In genomic region chr10:83543439-83544102, GRCm38 (mm10) we compare ENCODE assay signal across 8 mouse cellular contexts. TPM values are rescaled to one million over a fixed set of nuclear protein-coding genes. Genes with fewer than 3 reads are reported as not detected.
DNase-seq lines count a peak whose midpoint lies in the region; ATAC-seq lines count a peak whose summit lies in the region.

Gene Washc4 (plus strand): TSS chr10:83543752.

- H3K4me3 ChIP-seq in hindbrain, embryonic 14.5 days (replicated peaks; ENCODE audit: low read length): peak within 1 kb of the TSS; percentile 97

- peak; percentile 99 for ATAC-seq in hindbrain, embryonic 14.5 days (ENCODE audit: low FRiP score)

- peak; percentile 97 for DNase-seq in NIH3T3 (ENCODE audit: low read depth)
- DNase-seq in cerebellum, postnatal 10 days: peak; percentile 98 to 99
- peak; percentile 88 to 94 for DNase-seq in frontal cortex, postnatal 14 days (ENCODE audit: low spot score in 2 of 2)
- DNase-seq in hindbrain, embryonic 14.5 days (ENCODE audit: low spot score): peak; percentile 93
- DNase-seq in layer of hippocampus, postnatal 36 days: peak; percentile 94 to 95
- peak; percentile 96 for DNase-seq in lung, postnatal 36 days
- peak; percentile 96 for DNase-seq in retina, postnatal 1 day
- peak; percentile 88 to 93 for DNase-seq in urinary bladder, adult 18-20 months (ENCODE audit: low spot score in 2 of 2)

- H3K4me1 ChIP-seq in hindbrain, embryonic 14.5 days (replicated peaks; ENCODE audit: control insufficient read depth, insufficient read depth, low read length): peaks cover 15% of the 10 kb centered on the region

- no peaks in the 10 kb centered on the region for H3K9me3 ChIP-seq in hindbrain, embryonic 14.5 days (ENCODE audit: control insufficient read depth, low read length)

- peak within 1 kb of the TSS; percentile 96 for H3K9ac ChIP-seq in hindbrain, embryonic 14.5 days

- H3K27ac ChIP-seq in hindbrain, embryonic 14.5 days: peak within 1 kb of the TSS; percentile 90

- no peaks in the 10 kb centered on the region for H3K27me3 ChIP-seq in hindbrain, embryonic 14.5 days (ENCODE audit: control insufficient read depth, insufficient read depth, low read length)

- 2% methylated on average over 42 of the region's 49 CpGs for WGBS in hindbrain, embryonic 14.5 days

- H3K36me3 ChIP-seq in hindbrain, embryonic 14.5 days (replicated peaks; ENCODE audit: control insufficient read depth, insufficient read depth): peaks cover 10% of the 10 kb centered on the region; the same call in 1 of the 2 replicates

- peak within 1 kb of the TSS; percentile 72 for H3K4me2 ChIP-seq in hindbrain, embryonic 14.5 days (replicated peaks)

RNA-seq across cellular contexts. Expression of gene Washc4, which starts in this region (rescaled TPM):
- 32.7 and 34.9 TPM in 2 replicates for polyA plus RNA-seq in hindbrain, embryonic 14.5 days (2014; fragmentation: Nextera tagmentation; extraction: Ambion mirVana)
- total RNA-seq in layer of hippocampus, postnatal 36 days (2021): 10 to 100 TPM; 31.2 to 33.1 TPM

Comparison
In these comparisons a context has a peak if more than half of its experiments do, and no peak if none do; other contexts are left out.
1. Peak in every context shown above with its lines: DNase-seq, ATAC-seq, H3K4me3 ChIP-seq and H3K27ac ChIP-seq.